Mouse (Mus musculus): ENCODE measurements around the gene 2410137M14Rik.
"Not testable (repeated sequence)": the region's sequence is repeated elsewhere in the genome, so short reads cannot be mapped to it uniquely, and the experiment has no call there.

The 2410137M14Rik gene

GRCm38 (mm10) chr17:36994528-36994927, 13.5 kb upstream of the 2410137M14Rik start:
- no peak for DNase-seq (ENCODE audit: low read depth in 1 of 2, low spot score in 2 of 2)

GRCm38 (mm10) chr17:36993770-36994325, 12.8 kb upstream of the 2410137M14Rik start:
- DNase-seq (ENCODE audit: low read depth in 1 of 2, low spot score in 2 of 2), result no peak

GRCm38 (mm10) chr17:36992336-36993104, 11.5 kb upstream of the 2410137M14Rik start:
- DNase-seq (ENCODE audit: low read depth in 1 of 2, low spot score in 2 of 2), result no peak

- not testable (repeated sequence) for DNase-seq (ENCODE audit: low read depth in 1 of 2, low spot score in 2 of 2)
Measured at GRCm38 (mm10) chr17:36990630-36991029, 9.6 kb upstream of the 2410137M14Rik start.

- no peak for DNase-seq (ENCODE audit: low read depth in 1 of 2, low spot score in 2 of 2)
Measured at GRCm38 (mm10) chr17:36989437-36989836, 8.4 kb upstream of the 2410137M14Rik start, which contains the start of gene H2-M5. Gene H2-M5 (minus strand): TSS chr17:36989537.

GRCm38 (mm10) chr17:36988475-36988874, 7.4 kb upstream of the 2410137M14Rik start:
- DNase-seq (ENCODE audit: low read depth in 1 of 2, low spot score in 2 of 2), result no peak

GRCm38 (mm10) chr17:36982253-36983155, 1.5 kb upstream of the 2410137M14Rik start:
- no peak for DNase-seq (ENCODE audit: low read depth in 1 of 2, low spot score in 2 of 2)

GRCm38 (mm10) chr17:36981845-36982244, 808 bp upstream of the 2410137M14Rik start:
- DNase-seq (ENCODE audit: low read depth in 1 of 2, low spot score in 2 of 2), result no peak

GRCm38 (mm10) chr17:36973271-36973787, 7.7 kb downstream of the 2410137M14Rik start:
- DNase-seq (ENCODE audit: low read depth in 1 of 2, low spot score in 2 of 2), result no peak

GRCm38 (mm10) chr17:36972791-36973190, 8.2 kb downstream of the 2410137M14Rik start:
- DNase-seq (ENCODE audit: low read depth in 1 of 2, low spot score in 2 of 2), result no peak

- DNase-seq (ENCODE audit: low read depth in 1 of 2, low spot score in 2 of 2), result no peak
Measured at GRCm38 (mm10) chr17:36971172-36971850, 9.7 kb downstream of the 2410137M14Rik start.

GRCm38 (mm10) chr17:36970316-36970890, 10.6 kb downstream of the 2410137M14Rik start:
- no peak for DNase-seq (ENCODE audit: low read depth in 1 of 2, low spot score in 2 of 2)

- no peak for DNase-seq (ENCODE audit: low read depth in 1 of 2, low spot score in 2 of 2)
Measured at GRCm38 (mm10) chr17:36966875-36967274, 14.2 kb downstream of the 2410137M14Rik start.

GRCm38 (mm10) chr17:36961125-36961524, 19.9 kb downstream of the 2410137M14Rik start:
- DNase-seq (ENCODE audit: low read depth in 1 of 2, low spot score in 2 of 2), result no peak

GRCm38 (mm10) chr17:36958884-36959283, 22.2 kb downstream of the 2410137M14Rik start:
- no peak for DNase-seq (ENCODE audit: low read depth in 1 of 2, low spot score in 2 of 2)

- peak; percentile 82 to 88 for DNase-seq (ENCODE audit: low read depth in 1 of 2, low spot score in 2 of 2)
Measured at GRCm38 (mm10) chr17:36957999-36958743, 22.9 kb downstream of the 2410137M14Rik start, which contains the start of the genes Znrd1 and Znrd1as. Gene Znrd1 (minus strand): TSS chr17:36958559. Gene Znrd1as (plus strand): TSS chr17:36958592.

GRCm38 (mm10) chr17:36953062-36953461, 28.0 kb downstream of the 2410137M14Rik start:
- DNase-seq (ENCODE audit: low read depth in 1 of 2, low spot score in 2 of 2), result no peak

- no peak for DNase-seq (ENCODE audit: low read depth in 1 of 2, low spot score in 2 of 2)
Measured at GRCm38 (mm10) chr17:36952631-36953030, 28.4 kb downstream of the 2410137M14Rik start.
